Mouse (Mus musculus) erythroblast, embryonic 14.5 days (primary cell): Measurements from ENCODE around the gene Mms19.

Experiments
- GATA1 ChIP-seq: IDR thresholded peaks from 2 replicates; pipeline ENCODE4 v1.6.1; 2012; ENCODE audit warnings: low read length, inconsistent platforms, mixed read lengths
- TAL1 ChIP-seq: IDR thresholded peaks from 3 replicates; pipeline ENCODE4 v1.6.1; 2012; ENCODE audit warnings: low read length, inconsistent platforms, mixed read lengths

GRCm38 (mm10) chr19:41953574-41953973 is 27.4 kb downstream of the Mms19 start:
- TF ChIP-seq TAL1 = no peak
- TF ChIP-seq GATA1 = no peak
